Mouse (Mus musculus): Measurements from ENCODE around the gene Itga11.
"Not testable (repeated sequence)": the region's sequence is repeated elsewhere in the genome, so short reads cannot be mapped to it uniquely, and the experiment has no call there.

Gene Itga11

DNA sequence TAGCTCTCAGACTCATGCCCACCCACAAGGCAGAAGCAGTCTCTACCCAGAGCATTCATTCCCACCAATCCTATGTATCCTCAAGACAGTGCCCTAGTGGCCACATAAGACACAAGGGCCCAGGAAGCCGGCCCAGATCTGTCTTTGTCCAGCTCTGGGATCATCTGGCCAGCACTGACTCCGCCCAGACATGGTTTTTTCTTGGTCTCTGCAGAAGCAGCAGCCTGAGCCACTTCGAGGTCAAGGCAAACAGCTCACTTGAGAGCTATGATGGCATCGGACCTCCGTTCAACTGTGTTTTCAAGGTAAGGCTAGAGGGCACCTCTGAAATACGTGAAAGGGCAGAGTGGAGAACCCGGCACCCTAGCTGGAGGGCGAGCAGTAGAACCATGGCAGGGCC is 95.1 kb downstream of the Itga11 start:
- DNase-seq, result no peak

- no peak for DNase-seq
Measured at GRCm38 (mm10) chr9:62775464-62775863, 97.8 kb downstream of the Itga11 start.

DNA sequence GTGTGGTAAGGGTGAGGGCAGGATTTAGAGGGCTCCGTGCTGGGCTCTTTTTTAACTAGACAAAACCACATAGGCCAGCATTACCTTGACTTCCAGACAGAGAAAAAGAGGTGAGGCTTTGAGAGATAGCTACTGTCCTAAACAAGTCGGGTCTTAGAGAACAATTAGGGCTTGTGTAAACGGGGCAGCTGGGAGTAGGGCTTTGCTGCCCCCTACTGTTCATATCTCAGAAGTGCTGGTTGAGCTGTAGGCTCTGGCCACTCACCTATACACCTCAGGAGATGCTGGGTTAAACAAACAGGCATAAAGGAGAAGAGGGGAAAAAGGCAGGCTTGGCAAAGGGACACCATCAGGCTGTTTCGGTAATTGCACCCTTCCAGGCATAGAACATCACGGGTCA is 99.8 kb downstream of the Itga11 start:
- peak; percentile 64 to 73 for DNase-seq

DNA sequence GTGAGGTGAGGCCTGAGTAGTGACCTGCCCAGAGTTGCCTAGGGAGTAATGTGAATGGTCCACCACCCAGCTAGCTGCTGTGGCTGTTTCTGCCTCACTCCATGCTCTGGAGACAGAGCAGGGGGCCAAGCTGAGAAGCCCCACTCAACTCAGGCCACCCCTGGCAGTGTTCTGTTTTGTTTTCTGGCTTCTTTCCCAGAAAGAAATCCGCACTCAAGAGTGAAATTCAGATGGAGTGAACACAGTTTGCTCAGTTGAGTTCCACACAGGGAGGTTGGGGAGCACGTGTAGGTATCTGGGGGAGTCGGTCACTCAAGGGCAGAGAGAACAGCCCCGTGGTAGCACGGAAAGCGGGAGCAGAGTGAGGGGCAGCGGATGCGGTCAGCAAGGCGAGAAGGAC is 101.1 kb downstream of the Itga11 start:
- no peak for DNase-seq

- no peak for DNase-seq
Measured at GRCm38 (mm10) chr9:62781965-62782364, 104.3 kb downstream of the Itga11 start.

GRCm38 (mm10) chr9:62782976-62783781 is 105.6 kb downstream of the Itga11 start:
- DNase-seq, result no peak

GRCm38 (mm10) chr9:62784233-62784632 is 106.6 kb downstream of the Itga11 start:
- DNase-seq, result no peak

GRCm38 (mm10) chr9:62786721-62787120 is 109.1 kb downstream of the Itga11 start:
- no peak for DNase-seq

DNA sequence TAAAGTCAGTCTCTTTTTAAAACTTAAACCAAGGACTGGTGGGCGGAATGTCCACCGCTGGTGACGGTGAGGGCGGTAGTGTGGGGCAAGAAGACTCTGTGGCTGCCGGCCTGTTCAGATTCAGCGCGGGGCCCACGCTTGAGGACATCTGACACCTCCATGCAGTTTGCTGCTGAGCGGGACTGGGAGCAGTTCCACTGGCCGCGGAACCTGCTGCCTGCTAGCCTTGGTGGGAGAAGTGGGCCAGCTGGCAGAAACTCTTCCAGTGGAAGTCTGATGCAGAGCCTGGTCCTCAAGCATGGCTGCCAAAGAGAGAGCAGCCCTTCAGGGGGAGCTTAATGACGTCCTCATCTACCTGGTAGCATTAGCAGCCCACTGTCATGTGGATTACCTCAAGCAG is 112.2 kb downstream of the Itga11 start:
- peak; percentile 22 to 34 for DNase-seq

DNA sequence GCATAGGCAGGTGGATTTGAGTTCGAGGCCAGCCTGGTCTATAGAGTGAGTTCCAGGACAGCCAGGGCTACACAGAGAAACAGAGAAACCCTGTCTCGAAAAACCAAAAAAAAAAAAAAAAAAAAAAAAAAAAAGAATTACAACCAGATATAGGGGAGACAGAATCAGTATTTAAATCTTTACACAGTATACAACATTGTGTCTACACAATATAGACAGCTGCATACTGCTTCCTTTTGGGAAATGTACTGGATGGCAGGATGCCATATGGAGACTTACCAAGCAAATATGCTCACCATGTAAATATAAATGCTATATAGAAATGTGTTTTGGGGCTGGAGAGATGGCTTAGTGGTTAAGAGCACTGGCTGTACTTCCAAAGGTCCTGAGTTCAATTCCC is 121.6 kb downstream of the Itga11 start:
- not testable (repeated sequence) for DNase-seq

DNA sequence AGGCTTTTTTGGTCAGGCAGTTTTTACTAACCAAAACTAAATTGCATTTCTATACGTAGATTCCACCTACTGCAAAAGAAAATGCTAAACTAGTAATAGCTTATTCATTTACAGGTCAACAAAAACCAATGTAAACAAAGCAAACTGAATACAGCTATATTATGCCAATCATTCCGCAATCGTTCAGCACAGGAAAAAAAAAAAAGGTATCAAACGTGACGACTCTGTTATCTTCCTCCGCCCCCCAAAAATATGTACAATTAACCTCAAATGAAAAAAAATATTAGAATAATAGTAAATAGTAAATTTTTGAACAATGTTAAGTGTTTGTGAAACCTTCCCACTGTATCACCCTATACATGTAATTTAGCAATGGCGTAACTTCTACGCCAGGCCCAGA is 132.5 kb downstream of the Itga11 start:
- no peak for DNase-seq

- peak in 1 of 2 experiments; percentile 32 for DNase-seq
Measured at GRCm38 (mm10) chr9:62810543-62811515, 133.2 kb downstream of the Itga11 start.

- DNase-seq, result peak; percentile 91 to 94
Measured at GRCm38 (mm10) chr9:62811516-62812121, 134.0 kb downstream of the Itga11 start, which contains the start of gene Fem1b. TSS of gene Fem1b (minus strand) at chr9:62811934.

DNA sequence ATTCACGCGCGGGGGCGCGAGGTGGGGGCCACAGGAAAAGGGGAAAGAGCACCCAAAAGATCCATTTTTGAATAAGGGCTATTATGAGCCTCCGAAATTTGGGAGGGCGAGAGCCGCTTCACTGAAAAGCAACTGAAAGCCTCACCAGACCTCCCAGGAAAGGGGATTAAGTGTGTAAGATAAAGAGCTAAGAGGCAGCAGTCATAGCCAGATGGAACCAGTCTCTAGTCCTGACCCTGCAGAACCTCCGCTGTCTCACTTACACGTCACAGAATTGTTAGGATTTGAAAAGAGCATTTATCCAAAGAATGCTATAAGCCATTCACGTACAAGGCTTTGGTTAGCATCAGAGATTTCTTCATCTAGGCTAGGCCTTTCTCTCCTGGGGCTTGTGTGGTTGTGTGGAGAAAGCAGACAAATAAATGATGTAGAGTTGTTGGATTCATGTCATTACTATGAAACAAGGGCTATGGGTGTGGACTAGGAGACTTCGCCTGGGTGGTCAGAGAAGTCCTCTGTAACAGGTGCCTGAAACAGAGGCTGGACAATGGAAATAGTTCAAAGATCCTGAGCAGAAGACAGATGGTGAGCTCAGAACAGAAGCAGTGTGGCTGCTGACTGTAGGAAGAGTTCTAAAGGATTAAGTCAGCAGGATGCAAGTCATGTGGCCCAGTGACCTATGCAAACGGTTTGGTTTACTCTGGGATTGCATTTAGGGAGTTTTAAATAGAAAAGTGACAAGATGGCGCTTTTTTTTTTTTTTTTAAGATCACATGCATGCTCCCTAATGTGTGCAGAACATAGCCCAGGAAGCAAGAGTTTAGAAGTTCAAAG is 134.8 kb downstream of the Itga11 start:
- peak in 1 of 2 experiments; percentile 28 for DNase-seq

GRCm38 (mm10) chr9:62814751-62815150 is 137.1 kb downstream of the Itga11 start:
- no peak for DNase-seq

GRCm38 (mm10) chr9:62816323-62817098 is 138.9 kb downstream of the Itga11 start:
- DNase-seq, result no peak

GRCm38 (mm10) chr9:62817099-62817571 is 139.5 kb downstream of the Itga11 start:
- no peak for DNase-seq

DNA sequence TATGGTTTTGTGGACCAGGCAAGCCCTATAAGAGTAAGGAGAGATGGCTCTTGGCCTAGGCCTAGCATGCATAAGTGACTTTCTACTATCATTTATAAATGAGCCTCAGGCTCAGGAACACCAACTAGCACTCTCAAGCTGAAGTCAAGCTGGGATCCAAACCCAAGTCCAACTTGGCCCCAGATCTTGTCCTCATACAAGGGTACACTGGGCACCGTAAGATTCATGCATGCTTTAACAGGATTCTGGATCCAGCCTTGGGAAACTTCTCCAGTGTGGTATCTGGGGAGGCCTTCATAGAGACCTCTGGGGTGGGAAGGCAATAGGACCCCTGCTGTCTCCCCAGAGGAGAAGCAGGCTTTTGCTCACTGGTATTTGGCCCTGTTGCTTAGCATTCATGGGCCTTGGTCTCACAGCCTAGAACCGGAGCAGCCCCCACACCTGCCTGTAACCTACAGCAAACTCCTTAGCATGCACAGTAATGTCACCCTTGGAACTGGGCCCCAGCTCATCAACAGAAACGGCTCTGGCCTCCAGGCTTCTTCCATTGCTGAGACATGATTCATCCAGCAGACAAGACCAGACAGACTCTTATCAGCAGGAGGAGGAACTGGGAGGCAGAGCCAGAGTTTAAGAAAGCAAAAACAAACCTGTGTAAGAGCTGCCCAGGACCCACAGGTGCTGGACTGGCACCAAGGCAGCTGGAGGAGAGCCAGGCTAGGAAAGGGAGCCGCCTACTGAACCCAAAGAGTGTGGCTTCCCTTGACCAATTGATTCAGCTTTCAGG is 140.4 kb downstream of the Itga11 start:
- DNase-seq, result no peak

- no peak for DNase-seq
Measured at GRCm38 (mm10) chr9:62819494-62819893, 141.9 kb downstream of the Itga11 start.

DNA sequence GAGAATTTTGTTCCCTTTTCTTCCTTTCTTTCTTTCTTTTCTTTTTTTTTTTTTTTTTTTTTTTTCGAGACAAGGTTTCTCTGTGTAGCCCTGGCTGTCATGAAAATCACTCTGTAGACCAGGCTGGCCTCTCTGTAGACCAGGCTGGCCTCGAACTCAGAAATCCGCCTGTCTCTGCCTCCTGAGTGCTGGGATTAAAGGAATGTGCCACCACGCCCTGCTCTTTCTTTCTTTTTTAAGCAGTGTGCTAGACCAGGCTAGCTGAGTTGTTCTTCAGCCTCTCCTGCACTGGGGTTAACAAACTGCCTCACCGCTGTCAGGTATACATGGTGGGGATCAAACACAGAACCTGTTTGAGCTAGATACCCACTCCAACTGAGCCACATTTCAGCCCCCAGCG is 142.3 kb downstream of the Itga11 start:
- not testable (repeated sequence) for DNase-seq
